In the genomic region with DNA sequence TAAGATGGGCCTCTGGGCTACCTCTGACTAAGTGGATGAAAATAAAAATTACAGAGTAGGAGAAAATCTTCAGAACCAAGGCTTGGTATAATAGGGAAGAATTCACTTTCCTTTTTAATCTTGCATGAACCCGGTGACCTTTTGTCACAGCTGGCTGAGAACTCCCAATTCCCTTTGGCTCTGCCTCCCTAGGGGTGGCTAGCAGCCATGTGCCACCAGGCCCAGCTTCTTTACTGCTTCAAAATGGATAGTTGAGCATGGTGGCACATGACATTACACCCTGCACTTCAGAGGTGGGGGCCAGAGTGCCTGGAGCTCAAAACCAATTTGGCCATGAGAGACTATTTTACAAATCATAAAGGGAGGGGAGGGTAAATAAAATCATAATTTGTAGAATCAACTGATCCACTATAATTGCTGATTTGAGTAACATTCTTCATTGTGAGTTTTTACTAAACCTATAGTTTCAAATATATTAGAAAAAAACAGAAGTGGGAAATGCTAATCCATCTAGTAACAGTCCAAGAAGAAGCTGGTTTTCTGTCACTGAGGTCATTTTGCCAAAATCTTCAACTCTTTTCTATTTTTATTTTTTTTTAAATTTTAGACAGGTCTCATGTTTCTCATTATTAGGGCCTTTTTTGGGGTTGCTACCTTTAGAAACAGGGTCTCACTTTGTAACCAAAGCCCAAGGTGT, we compare ENCODE assay signal across 18 mouse cellular contexts.
"Had no signal": no experiment of that assay in that cellular context is flagged by ENCODE, and none has a peak within 500 bp of the region (broad histone marks: within the 10 kb centered on the region; RNA-seq: fewer than 3 reads in every experiment).

No protein-coding gene starts in this region.

- H3K4me1 ChIP-seq: midbrain, embryonic 12.5 days; neural tube, embryonic 13.5 days; neural tube, embryonic 15.5 days had no signal

- H3K4me3 ChIP-seq: midbrain, embryonic 10.5 days; midbrain, embryonic 12.5 days; myocyte; neural tube, embryonic 13.5 days; neural tube, embryonic 15.5 days had no signal

- ATAC-seq: midbrain, embryonic 16.5 days had no signal

- H3K9ac ChIP-seq: lung, embryonic 14.5 days; midbrain, embryonic 12.5 days; neural tube, embryonic 13.5 days; neural tube, embryonic 15.5 days had no signal

- H3K27me3 ChIP-seq: midbrain, embryonic 12.5 days; neural tube, embryonic 13.5 days; neural tube, embryonic 15.5 days had no signal

- H3K27ac ChIP-seq: midbrain, embryonic 10.5 days; midbrain, embryonic 12.5 days; neural tube, embryonic 13.5 days; neural tube, embryonic 15.5 days had no signal

- DNase-seq: lung, embryonic 14.5 days; lung, postnatal 10 days; lung, postnatal 4 days; midbrain, embryonic 14.5 days; retina, postnatal 1 day; right cerebral cortex, adult 18-20 months; right cerebral cortex, postnatal 25 days; right cerebral cortex, postnatal 4 days; spleen, adult 18-20 months; thymus, adult 18-20 months; thymus, postnatal 14 days; thymus, postnatal 36 days had no signal

- H3K4me2 ChIP-seq: lung, embryonic 14.5 days; midbrain, embryonic 12.5 days; neural tube, embryonic 13.5 days; neural tube, embryonic 15.5 days had no signal

- H3K9me3 ChIP-seq: midbrain, embryonic 10.5 days; midbrain, embryonic 12.5 days; neural tube, embryonic 13.5 days; neural tube, embryonic 15.5 days had no signal
